Mouse (Mus musculus) CH12.LX (cell line): ENCODE measurements around the gene Rnf213. TPM values are rescaled to one million over a fixed set of nuclear protein-coding genes. Genes with fewer than 3 reads are reported as not detected.

Source experiments
- DNase-seq: peaks from one replicate; pipeline ENCODE4 v3.0.0-alpha.2; 2013; ENCODE audit errors: extremely low read depth
- H3K27ac ChIP-seq: 2 replicates; pipeline ENCODE4 v1.5.1; 2012; ENCODE audit warnings: low read depth, mild to moderate bottlenecking, control low read depth, moderate library complexity; ENCODE audit not compliant: insufficient read depth
- H3K27me3 ChIP-seq: replicated peaks from 2 replicates; pipeline ENCODE3; 2012; ENCODE audit warnings: inconsistent platforms
- H3K36me3 ChIP-seq, 2 experiments: replicated peaks in 1 of 2; 2 replicates each; pipeline versions ENCODE3 to v1.6.1; 2012; ENCODE audit warnings: inconsistent platforms in 1 of 2, low read length in 1 of 2, mild to moderate bottlenecking in 1 of 2, mixed read lengths in 1 of 2, moderate library complexity in 1 of 2; ENCODE audit not compliant: control insufficient read depth in 1 of 2, insufficient read depth in 1 of 2
- H3K4me1 ChIP-seq, 2 experiments: 2 replicates each; pipeline ENCODE4 v1.6.1; 2012; ENCODE audit warnings: inconsistent platforms in 1 of 2, moderate library complexity in 1 of 2; ENCODE audit not compliant: insufficient read depth in 2 of 2, control insufficient read depth in 1 of 2
- H3K4me2 ChIP-seq: 2 replicates; pipeline ENCODE4 v1.6.1; 2012; ENCODE audit warnings: low read depth, mild to moderate bottlenecking, control low read depth; ENCODE audit not compliant: poor library complexity, insufficient read depth, severe bottlenecking
- H3K4me3 ChIP-seq, 3 experiments: fragments of 150-350 bp in 1 of 3; sonication (generic) in 1 of 3; replicated peaks in 1 of 3; 2 replicates each; pipeline versions ENCODE3 to v1.5.1; 2011 to 2012; ENCODE audit warnings: low read depth in 2 of 3, low read length in 2 of 3, mild to moderate bottlenecking in 2 of 3, moderate library complexity in 2 of 3, control low read depth in 1 of 3, improper control_type of control experiment in 1 of 3, inconsistent platforms in 1 of 3, mixed read lengths in 1 of 3; ENCODE audit not compliant: poor library complexity in 1 of 3
- H3K79me2 ChIP-seq: replicated peaks from 2 replicates; pipeline ENCODE4 v1.6.1; 2012; ENCODE audit warnings: mild to moderate bottlenecking, moderate library complexity; ENCODE audit not compliant: control insufficient read depth, poor library complexity, insufficient read depth, severe bottlenecking; ENCODE audit errors: extremely low read depth
- H3K9ac ChIP-seq: 2 replicates; pipeline ENCODE4 v1.6.1; 2012; ENCODE audit warnings: low read depth, mild to moderate bottlenecking, control low read depth, moderate library complexity; ENCODE audit not compliant: insufficient read depth
- H3K9me3 ChIP-seq: replicated peaks from 2 replicates; pipeline ENCODE3; 2012; ENCODE audit warnings: low read length, inconsistent platforms, mixed read lengths
- BHLHE40 ChIP-seq: IDR thresholded peaks from 2 replicates; pipeline ENCODE4 v1.6.1; 2011; ENCODE audit warnings: mild to moderate bottlenecking, low read depth, low read length, improper control_type of control experiment
- CHD1 ChIP-seq: IDR thresholded peaks from 2 replicates; pipeline ENCODE4 v1.6.1; 2012; ENCODE audit warnings: low read depth, low read length, improper control_type of control experiment, inconsistent platforms
- CTCF ChIP-seq, 2 experiments: IDR thresholded peaks in 1 of 2; conservative IDR thresholded peaks in 1 of 2; 2 replicates each; pipeline ENCODE4 v1.5.1; 2011 to 2012; ENCODE audit warnings: low read depth in 2 of 2, low read length in 2 of 2, improper control_type of control experiment in 1 of 2, inconsistent platforms in 1 of 2, mild to moderate bottlenecking in 1 of 2, moderate library complexity in 1 of 2
- E2F4 ChIP-seq: IDR thresholded peaks from 2 replicates; pipeline ENCODE4 v1.6.1; 2011; ENCODE audit warnings: low read depth, low read length, improper control_type of control experiment; ENCODE audit not compliant: insufficient replicate concordance
- EP300 ChIP-seq: IDR thresholded peaks from 2 replicates; pipeline ENCODE4 v1.6.1; 2011; ENCODE audit warnings: low read length, improper control_type of control experiment
- ETS1 ChIP-seq: conservative IDR thresholded peaks from 2 replicates; pipeline ENCODE4 v1.6.1; 2012; ENCODE audit warnings: low read depth, mild to moderate bottlenecking, inconsistent platforms, low read length, improper control_type of control experiment, moderate library complexity
- GABPA ChIP-seq: IDR thresholded peaks from 2 replicates; pipeline ENCODE4 v1.6.1; 2012; ENCODE audit warnings: low read depth, low read length, improper control_type of control experiment, inconsistent platforms; ENCODE audit not compliant: insufficient replicate concordance
- HCFC1 ChIP-seq: IDR thresholded peaks from 2 replicates; pipeline ENCODE4 v1.6.1; 2012; ENCODE audit warnings: low read depth, mild to moderate bottlenecking, inconsistent platforms, low read length, improper control_type of control experiment
- JUND ChIP-seq: conservative IDR thresholded peaks from 2 replicates; pipeline ENCODE4 v1.6.1; 2011; ENCODE audit warnings: low read depth, low read length, improper control_type of control experiment
- MXI1 ChIP-seq: IDR thresholded peaks from 2 replicates; pipeline ENCODE4 v1.6.1; 2011; ENCODE audit warnings: mild to moderate bottlenecking, low read depth, low read length, improper control_type of control experiment
- MYC ChIP-seq: IDR thresholded peaks from 2 replicates; pipeline ENCODE4 v1.6.1; 2011; ENCODE audit warnings: low read depth, mild to moderate bottlenecking, improper control_type of control experiment, low read length
- NRF1 ChIP-seq: IDR thresholded peaks from 2 replicates; pipeline ENCODE4 v1.6.1; 2014; ENCODE audit warnings: low read depth, mild to moderate bottlenecking, inconsistent platforms, low read length, improper control_type of control experiment, moderate library complexity
- PAX5 ChIP-seq: IDR thresholded peaks from 2 replicates; pipeline ENCODE4 v1.6.1; 2012; ENCODE audit warnings: low read length, inconsistent platforms, mixed read lengths
- POLR2A ChIP-seq: IDR thresholded peaks from 2 replicates; pipeline ENCODE4 v1.6.1; 2011; ENCODE audit warnings: low read depth, mild to moderate bottlenecking, improper control_type of control experiment, low read length
- POLR2AphosphoS2 ChIP-seq: IDR thresholded peaks from 2 replicates; pipeline ENCODE4 v1.6.1; 2011; ENCODE audit warnings: low read depth, low read length, improper control_type of control experiment
- RCOR1 ChIP-seq: conservative IDR thresholded peaks from 2 replicates; pipeline ENCODE4 v1.6.1; 2012; ENCODE audit warnings: low read depth, mild to moderate bottlenecking, inconsistent platforms, low read length, improper control_type of control experiment
- SIN3A ChIP-seq: IDR thresholded peaks from 2 replicates; pipeline ENCODE4 v1.6.1; 2012; ENCODE audit warnings: low read length, improper control_type of control experiment, inconsistent platforms
- SMC3 ChIP-seq: IDR thresholded peaks from 2 replicates; pipeline ENCODE4 v1.6.1; 2011; ENCODE audit warnings: low read depth, low read length, improper control_type of control experiment
- TBP ChIP-seq: conservative IDR thresholded peaks from 2 replicates; pipeline ENCODE4 v1.6.1; 2011; ENCODE audit warnings: low read depth, low read length, improper control_type of control experiment
- TCF12 ChIP-seq: IDR thresholded peaks from 2 replicates; pipeline ENCODE4 v1.6.1; 2014; ENCODE audit warnings: low read depth, mild to moderate bottlenecking, inconsistent platforms, low read length, improper control_type of control experiment
- USF1 ChIP-seq: IDR thresholded peaks from 2 replicates; pipeline ENCODE4 v1.6.1; 2014; ENCODE audit warnings: low read depth, mild to moderate bottlenecking, inconsistent platforms, low read length, improper control_type of control experiment
- ZMIZ1 ChIP-seq: IDR thresholded peaks from 2 replicates; pipeline ENCODE4 v1.6.1; 2012; ENCODE audit warnings: low read depth, mild to moderate bottlenecking, inconsistent platforms, low read length, improper control_type of control experiment
- ZNF384 ChIP-seq: IDR thresholded peaks from 2 replicates; pipeline ENCODE4 v1.6.1; 2012; ENCODE audit warnings: low read depth, low read length, improper control_type of control experiment, inconsistent platforms
- dilution Hi-C: fragments of 300-500 bp; cut with MboI; formaldehyde crosslinking; loops from 2 replicates; pipeline ENCODE4 v1.14.3; 2020; ENCODE audit warnings: low sequenced_read_pairs; ENCODE audit not compliant: extremely low pct_unique_long_range_greater_than_20kb, extremely low pct_ligation_motif_present
- in situ Hi-C: fragments of 300-500 bp; cut with MboI; formaldehyde crosslinking; loops from 3 replicates; pipeline ENCODE4 v1.14.3; 2019; ENCODE audit warnings: low sequenced_read_pairs, low pct_ligation_motif_present, low pct_unique_long_range_greater_than_20kb, mixed read lengths
- polyA plus RNA-seq: library from polyadenylated mRNA; unstranded; fragments of >175 nt; gene quantifications from 2 replicates; pipeline ENCODE4 v1.2.1, GENCODE M21; 2012; ENCODE audit warnings: low read depth; ENCODE audit not compliant: insufficient read length
- total RNA-seq, 2 experiments: library from RNA; depleted of rRNA; stranded (reverse); fragments of 300-350 nt in 1 of 2; fragments of >200 nt in 1 of 2; gene quantifications; 2 replicates each; pipeline ENCODE4 v1.2.3; 2012 to 2014

The Rnf213 gene
- total and polyA plus RNA-seq, 3 experiments = 4.2 to 23.2 (median 11.2) TPM

DNA sequence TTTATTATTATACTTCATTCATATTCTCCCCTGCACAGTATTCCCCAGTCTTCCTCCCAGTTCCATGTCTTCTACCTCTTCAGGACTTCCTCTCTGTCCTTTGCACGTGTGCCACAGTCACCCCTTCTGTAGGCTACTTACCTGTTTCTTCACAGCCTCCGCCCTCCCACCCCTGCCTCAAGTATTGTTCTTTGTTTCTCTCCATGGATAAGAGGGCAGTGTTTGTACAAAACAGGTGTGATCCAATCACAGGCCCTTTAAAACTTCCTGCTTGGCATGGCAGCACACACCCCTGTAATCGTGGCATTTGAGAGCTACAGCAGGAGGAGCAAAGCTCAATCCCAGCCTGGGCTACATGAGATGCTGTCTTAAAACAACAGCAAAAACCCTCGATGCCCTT, 100.6 kb downstream of the Rnf213 start:
- Histone ChIP-seq H3K27ac (no peak overlapping the region), H3K27me3 (no peaks in the 10 kb centered on the region), H3K4me2 (no peak overlapping the region), H3K4me1 (peaks cover 5 to 21% of the 10 kb centered on the region in 2 experiments; a peak in 3 of 4 replicates), H3K4me3 (no peak overlapping the region), H3K79me2 (peaks cover 12% of the 10 kb centered on the region), H3K9me3 (no peaks in the 10 kb centered on the region)
- TF ChIP-seq POLR2AphosphoS2 (no peak), ZMIZ1 (no peak), BHLHE40 (no peak), TCF12 (no peak), E2F4 (no peak), HCFC1 (no peak), MXI1 (no peak), CTCF (conservative IDR thresholded peaks at IDR 0.05 in 1 of 2, IDR thresholded peaks at IDR 0.05 in 1 of 2; ENCODE audit: low read depth in 2 of 2, low read length in 2 of 2) (no peak), SIN3A (no peak), MYC (no peak), POLR2A (no peak), TBP (no peak), EP300 (no peak), CHD1 (no peak), ETS1 (no peak), ZNF384 (no peak)
- TF ChIP-seq, all 38 proteins: peak for 0
- in situ Hi-C loops = loop anchor here (10.0 kb wide), 1 partner anchor 491 kb away; no protein-coding TSS in a partner anchor
- no peak for DNase-seq
- H3K36me3 ChIP-seq = peaks cover 2 to 62% of the 10 kb centered on the region in 2 experiments
- H3K9ac ChIP-seq = no peak overlapping the region
- dilution Hi-C loops = no loop called here

DNA sequence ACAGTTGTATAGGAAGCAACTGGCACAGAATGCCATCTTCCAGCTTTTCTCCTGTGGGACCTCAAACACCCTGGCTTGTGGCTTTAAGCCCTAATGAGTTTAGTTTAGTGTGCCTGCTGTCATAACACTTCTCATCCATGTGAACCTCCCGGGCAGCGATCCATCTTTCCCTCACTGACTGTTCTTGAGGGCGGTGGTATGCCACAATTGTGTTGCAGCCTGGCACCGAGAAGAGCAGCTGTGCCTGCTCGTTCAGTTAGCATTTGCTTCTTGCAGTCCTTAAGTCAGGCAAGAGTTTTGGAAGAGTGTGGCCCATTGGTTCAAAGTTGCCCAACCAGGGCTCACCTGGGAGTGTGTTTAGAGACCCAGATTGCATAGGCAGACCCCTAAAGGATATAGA, 103.2 kb downstream of the Rnf213 start:
- in situ Hi-C loops = loop anchor here (10.0 kb wide), 1 partner anchor 489 kb away; no protein-coding TSS in a partner anchor
- no peak overlapping the region for H3K4me3 ChIP-seq

More for the DNA sequence above, 103.2 kb downstream of the Rnf213 start:
- Histone ChIP-seq H3K4me1 (peaks cover 5 to 11% of the 10 kb centered on the region in 2 experiments; a peak in 3 of 4 replicates), H3K79me2 (peaks cover 12% of the 10 kb centered on the region), H3K4me2 (no peak overlapping the region), H3K27ac (no peak overlapping the region), H3K9me3 (no peaks in the 10 kb centered on the region), H3K9ac (no peak overlapping the region), H3K27me3 (no peaks in the 10 kb centered on the region), H3K36me3 (peaks cover 24 to 81% of the 10 kb centered on the region in 2 experiments)
- TF ChIP-seq ETS1 (no peak), TBP (no peak), RCOR1 (no peak), POLR2A (no peak), ZNF384 (no peak), NRF1 (no peak), PAX5 (no peak), GABPA (no peak), CTCF (conservative IDR thresholded peaks at IDR 0.05 in 1 of 2, IDR thresholded peaks at IDR 0.05 in 1 of 2; ENCODE audit: low read depth in 2 of 2, low read length in 2 of 2) (no peak), USF1 (no peak), JUND (no peak), CHD1 (no peak), POLR2AphosphoS2 (no peak), SMC3 (no peak)
- dilution Hi-C loops = no loop called here
- DNase-seq = no peak
